Mouse (Mus musculus): ENCODE measurements around the gene Syngr2. TPM values are rescaled to one million over a fixed set of nuclear protein-coding genes. Genes with fewer than 3 reads are reported as not detected.
"Not testable (repeated sequence)": the region's sequence is repeated elsewhere in the genome, so short reads cannot be mapped to it uniquely, and the experiment has no call there.

The Syngr2 gene
- polyA plus RNA-seq, 1 experiment from 2014 or later: 13.1 TPM

- 84% methylated on average over 9 of the region's 9 CpGs for WGBS
- not testable (repeated sequence) for H3K9me3 ChIP-seq (ENCODE audit: control insufficient read depth, low read length); H3K27me3 ChIP-seq (replicated peaks; ENCODE audit: control insufficient read depth, insufficient read depth, low read length); H3K4me1 ChIP-seq (replicated peaks; ENCODE audit: control insufficient read depth, insufficient read depth, low read length); H3K27ac ChIP-seq (ENCODE audit: low read length); ATAC-seq; H3K36me3 ChIP-seq (ENCODE audit: control insufficient read depth, insufficient read depth); H3K4me3 ChIP-seq (replicated peaks; ENCODE audit: low read length); H3K9ac ChIP-seq (replicated peaks; ENCODE audit: low read depth, low read length); H3K4me2 ChIP-seq (ENCODE audit: low read length)
These were observed 6.4 kb downstream of the Syngr2 start for GRCm38 (mm10) chr11:117815850-117816249.

- Histone ChIP-seq H3K36me3 (ENCODE audit: control insufficient read depth, insufficient read depth) (no peaks in the 10 kb centered on the region), H3K9me3 (ENCODE audit: control insufficient read depth, low read length) (no peaks in the 10 kb centered on the region), H3K4me3 (replicated peaks; ENCODE audit: low read length) (no peak overlapping the region), H3K27me3 (replicated peaks; ENCODE audit: control insufficient read depth, insufficient read depth, low read length) (no peaks in the 10 kb centered on the region), H3K27ac (ENCODE audit: low read length) (no peak overlapping the region), H3K4me2 (ENCODE audit: low read length) (no peak overlapping the region), H3K9ac (replicated peaks; ENCODE audit: low read depth, low read length) (no peak overlapping the region), H3K4me1 (replicated peaks; ENCODE audit: control insufficient read depth, insufficient read depth, low read length) (no peaks in the 10 kb centered on the region; the same call in 1 of the 2 replicates)
- no peak for ATAC-seq
- 88% methylated on average over 12 of the region's 13 CpGs for WGBS
These were observed 7.0 kb downstream of the Syngr2 start for GRCm38 (mm10) chr11:117816389-117816996.

GRCm38 (mm10) chr11:117819095-117819494 is 9.6 kb downstream of the Syngr2 start:
- no peaks in the 10 kb centered on the region for H3K36me3 ChIP-seq (ENCODE audit: control insufficient read depth, insufficient read depth)
- no peak overlapping the region for H3K4me3 ChIP-seq (replicated peaks; ENCODE audit: low read length)
- no peak for ATAC-seq
- 51% methylated on average over 8 of the region's 8 CpGs for whole genome bisulfite sequencing
- no peak overlapping the region for H3K9ac ChIP-seq (replicated peaks; ENCODE audit: low read depth, low read length)
- no peak overlapping the region for H3K4me2 ChIP-seq (ENCODE audit: low read length)
- no peak overlapping the region for H3K27ac ChIP-seq (ENCODE audit: low read length)
- no peaks in the 10 kb centered on the region for H3K9me3 ChIP-seq (ENCODE audit: control insufficient read depth, low read length)
- H3K27me3 ChIP-seq (replicated peaks; ENCODE audit: control insufficient read depth, insufficient read depth, low read length): no peaks in the 10 kb centered on the region
- H3K4me1 ChIP-seq (replicated peaks; ENCODE audit: control insufficient read depth, insufficient read depth, low read length): peaks cover 2% of the 10 kb centered on the region

- H3K9ac ChIP-seq (replicated peaks; ENCODE audit: low read depth, low read length): no peak overlapping the region
- no peaks in the 10 kb centered on the region for H3K36me3 ChIP-seq (ENCODE audit: control insufficient read depth, insufficient read depth)
- no peak overlapping the region for H3K27ac ChIP-seq (ENCODE audit: low read length)
- ATAC-seq: no peak
- no peaks in the 10 kb centered on the region for H3K27me3 ChIP-seq (replicated peaks; ENCODE audit: control insufficient read depth, insufficient read depth, low read length)
- H3K4me3 ChIP-seq (replicated peaks; ENCODE audit: low read length): no peak overlapping the region
- peaks cover 9% of the 10 kb centered on the region for H3K4me1 ChIP-seq (replicated peaks; ENCODE audit: control insufficient read depth, insufficient read depth, low read length)
- WGBS: 91% methylated on average over 7 of the region's 7 CpGs
- H3K9me3 ChIP-seq (ENCODE audit: control insufficient read depth, low read length): no peaks in the 10 kb centered on the region
- H3K4me2 ChIP-seq (ENCODE audit: low read length): no peak overlapping the region
These were observed 10.7 kb downstream of the Syngr2 start for GRCm38 (mm10) chr11:117820173-117820572.

GRCm38 (mm10) chr11:117821868-117822267 is 12.4 kb downstream of the Syngr2 start:
- H3K9ac ChIP-seq (replicated peaks; ENCODE audit: low read depth, low read length): no peak overlapping the region
- no peak overlapping the region for H3K27ac ChIP-seq (ENCODE audit: low read length)
- WGBS: 94% methylated on average over 9 of the region's 9 CpGs
- no peak overlapping the region for H3K4me2 ChIP-seq (ENCODE audit: low read length)
- no peak for ATAC-seq
- no peaks in the 10 kb centered on the region for H3K36me3 ChIP-seq (ENCODE audit: control insufficient read depth, insufficient read depth)
- peaks cover 20% of the 10 kb centered on the region for H3K4me1 ChIP-seq (replicated peaks; ENCODE audit: control insufficient read depth, insufficient read depth, low read length)
- H3K9me3 ChIP-seq (ENCODE audit: control insufficient read depth, low read length): no peaks in the 10 kb centered on the region
- no peak overlapping the region for H3K4me3 ChIP-seq (replicated peaks; ENCODE audit: low read length)
- H3K27me3 ChIP-seq (replicated peaks; ENCODE audit: control insufficient read depth, insufficient read depth, low read length): no peaks in the 10 kb centered on the region

- Histone ChIP-seq H3K36me3 (ENCODE audit: control insufficient read depth, insufficient read depth) (no peaks in the 10 kb centered on the region), H3K9me3 (ENCODE audit: control insufficient read depth, low read length) (no peaks in the 10 kb centered on the region), H3K9ac (replicated peaks; ENCODE audit: low read depth, low read length) (no peak overlapping the region), H3K27ac (ENCODE audit: low read length) (no peak overlapping the region), H3K4me3 (replicated peaks; ENCODE audit: low read length) (no peak overlapping the region), H3K4me2 (ENCODE audit: low read length) (no peak overlapping the region), H3K27me3 (replicated peaks; ENCODE audit: control insufficient read depth, insufficient read depth, low read length) (no peaks in the 10 kb centered on the region), H3K4me1 (replicated peaks; ENCODE audit: control insufficient read depth, insufficient read depth, low read length) (peaks cover 22% of the 10 kb centered on the region)
- no peak for ATAC-seq
- WGBS: 65% methylated on average over 7 of the region's 7 CpGs
These were observed 13.3 kb downstream of the Syngr2 start for GRCm38 (mm10) chr11:117822728-117823241.

- no peaks in the 10 kb centered on the region for H3K27me3 ChIP-seq (replicated peaks; ENCODE audit: control insufficient read depth, insufficient read depth, low read length)
- H3K9me3 ChIP-seq (ENCODE audit: control insufficient read depth, low read length): no peaks in the 10 kb centered on the region
- H3K4me1 ChIP-seq (replicated peaks; ENCODE audit: control insufficient read depth, insufficient read depth, low read length): peaks cover 27% of the 10 kb centered on the region
- H3K4me2 ChIP-seq (ENCODE audit: low read length): no peak overlapping the region
- no peak overlapping the region for H3K27ac ChIP-seq (ENCODE audit: low read length)
- no peaks in the 10 kb centered on the region for H3K36me3 ChIP-seq (ENCODE audit: control insufficient read depth, insufficient read depth)
- 92% methylated on average over 6 of the region's 6 CpGs for WGBS
- H3K9ac ChIP-seq (replicated peaks; ENCODE audit: low read depth, low read length): no peak overlapping the region
- H3K4me3 ChIP-seq (replicated peaks; ENCODE audit: low read length): no peak overlapping the region
- no peak for ATAC-seq
These were observed 13.9 kb downstream of the Syngr2 start for GRCm38 (mm10) chr11:117823411-117823810.

- H3K9me3 ChIP-seq (ENCODE audit: control insufficient read depth, low read length): no peaks in the 10 kb centered on the region
- peak; percentile 85 for ATAC-seq
- 8% methylated on average over 23 of the region's 23 CpGs for WGBS
- H3K4me1 ChIP-seq (replicated peaks; ENCODE audit: control insufficient read depth, insufficient read depth, low read length): peaks cover 31% of the 10 kb centered on the region
- H3K4me2 ChIP-seq (ENCODE audit: low read length): peak overlapping the region; percentile 76
- no peaks in the 10 kb centered on the region for H3K27me3 ChIP-seq (replicated peaks; ENCODE audit: control insufficient read depth, insufficient read depth, low read length)
- H3K36me3 ChIP-seq (ENCODE audit: control insufficient read depth, insufficient read depth): no peaks in the 10 kb centered on the region
- peak overlapping the region; percentile 50 for H3K4me3 ChIP-seq (replicated peaks; ENCODE audit: low read length)
- H3K27ac ChIP-seq (ENCODE audit: low read length): no peak overlapping the region
- H3K9ac ChIP-seq (replicated peaks; ENCODE audit: low read depth, low read length): peak overlapping the region; percentile 1
These were observed 14.8 kb downstream of the Syngr2 start for GRCm38 (mm10) chr11:117824060-117824969.

- Histone ChIP-seq H3K9me3 (ENCODE audit: control insufficient read depth, low read length) (no peaks in the 10 kb centered on the region), H3K4me3 (replicated peaks; ENCODE audit: low read length) (peak within 1 kb of the TSS; percentile 50), H3K27me3 (replicated peaks; ENCODE audit: control insufficient read depth, insufficient read depth, low read length) (no peaks in the 10 kb centered on the region), H3K9ac (replicated peaks; ENCODE audit: low read depth, low read length) (peak within 1 kb of the TSS; percentile 53), H3K4me2 (ENCODE audit: low read length) (peak within 1 kb of the TSS; percentile 76), H3K36me3 (ENCODE audit: control insufficient read depth, insufficient read depth) (no peaks in the 10 kb centered on the region), H3K4me1 (replicated peaks; ENCODE audit: control insufficient read depth, insufficient read depth, low read length) (peaks cover 31% of the 10 kb centered on the region), H3K27ac (ENCODE audit: low read length) (peak within 1 kb of the TSS; percentile 47)
- ATAC-seq: peak; percentile 61
- WGBS: under 1% methylated on average over 34 of the region's 34 CpGs
These were observed 16.0 kb downstream of the Syngr2 start, which contains the start of the genes Afmid and Tk1 for GRCm38 (mm10) chr11:117825333-117826101. TSS of gene Afmid (plus strand) at chr11:117825924. TSS of gene Tk1 (minus strand) at chr11:117826092.
